Mouse (Mus musculus) lung, postnatal 0 days (tissue): ENCODE measurements at regions not wholly inside any gene's neighbourhood (a gene's known extent, or its start where the extent isn't known, plus 50 kb on each side); places are given as distances from the start of the nearest gene placed in this dataset.
A peak's percentile ranks its signal among the peaks of the same experiment; 100 is the strongest.

Source experiments
- ATAC-seq: fragments of 200-750 bp; cut with Nextera tagmentation; 2 replicates; pipeline ENCODE4 v1.8.0; 2017; ENCODE audit warnings: moderate library complexity
- DNase-seq: peaks from one replicate; pipeline ENCODE4 v3.0.0-alpha.2; 2016; ENCODE audit warnings: low spot score
- H3K27ac ChIP-seq: fragments of 300-500 bp; sonication (generic); 2 replicates; pipeline ENCODE4 v1.5.1; 2014; ENCODE audit warnings: antibody characterized with exemption, mild to moderate bottlenecking, low read length, mixed read lengths
- H3K27me3 ChIP-seq: fragments of 300-500 bp; sonication (generic); replicated peaks from 2 replicates; pipeline ENCODE4 v1.6.1; 2014; ENCODE audit warnings: low read length, mixed read lengths; ENCODE audit not compliant: insufficient read depth
- H3K36me3 ChIP-seq: fragments of 300-500 bp; sonication (generic); 2 replicates; pipeline ENCODE4 v1.6.1; 2014; ENCODE audit warnings: low read length, mixed read lengths; ENCODE audit not compliant: insufficient read depth
- H3K4me1 ChIP-seq: fragments of 300-500 bp; sonication (generic); 2 replicates; pipeline ENCODE4 v1.6.1; 2014; ENCODE audit warnings: antibody characterized with exemption, low read depth, low read length, mixed read lengths; ENCODE audit not compliant: insufficient read depth
- H3K4me2 ChIP-seq: fragments of 300-500 bp; sonication (generic); replicated peaks from 2 replicates; pipeline ENCODE4 v1.6.1; 2014; ENCODE audit warnings: low read depth, mild to moderate bottlenecking, low read length, moderate library complexity, mixed read lengths
- H3K4me3 ChIP-seq: fragments of 300-500 bp; sonication (generic); 2 replicates; pipeline ENCODE4 v1.5.1; 2014; ENCODE audit warnings: low read depth, low read length
- H3K9ac ChIP-seq: fragments of 300-500 bp; sonication (generic); replicated peaks from 2 replicates; pipeline ENCODE4 v1.6.1; 2014; ENCODE audit warnings: low read depth, mild to moderate bottlenecking
- H3K9me3 ChIP-seq: fragments of 300-500 bp; sonication (generic); 2 replicates; pipeline ENCODE4 v1.6.1; 2016; ENCODE audit warnings: low read length, mixed read lengths
- CTCF ChIP-seq: IDR thresholded peaks from 2 replicates; pipeline ENCODE4 v1.5.1; 2016; ENCODE audit warnings: antibody characterized with exemption, mild to moderate bottlenecking
- EP300 ChIP-seq: IDR thresholded peaks from 2 replicates; pipeline ENCODE4 v1.6.1; 2016; ENCODE audit warnings: antibody characterized with exemption, mild to moderate bottlenecking, control low read depth
- WGBS: fragments of 180-500 bp; shearing (Covaris S2); extraction: QIAGEN DNeasy Blood & Tissue Kit; methylation state at CpG from one replicate; pipeline ENCODE4 v1.1.7; 2014; 5-methylcytosine and 5-hydroxymethylcytosine counted together

GRCm38 (mm10) chr3:130888587-130888986 is 158.4 kb upstream of the Rpl34 start:
- no peaks in the 10 kb centered on the region for H3K27me3 ChIP-seq
- H3K27ac ChIP-seq: no peak overlapping the region
- no peak for DNase-seq
- H3K9ac ChIP-seq: no peak overlapping the region
- no peak for TF ChIP-seq EP300
- no peak for TF ChIP-seq CTCF
- 77% methylated on average over 1 of the region's 1 CpGs for WGBS
- H3K9me3 ChIP-seq: no peaks in the 10 kb centered on the region
- no peak for ATAC-seq
- no peak overlapping the region for H3K4me3 ChIP-seq
- no peaks in the 10 kb centered on the region for H3K36me3 ChIP-seq
- no peak overlapping the region for H3K4me2 ChIP-seq
- H3K4me1 ChIP-seq: no peaks in the 10 kb centered on the region

GRCm38 (mm10) chr3:130887540-130888312 is 157.5 kb upstream of the Rpl34 start:
- H3K9me3 ChIP-seq: no peaks in the 10 kb centered on the region
- H3K27me3 ChIP-seq: no peaks in the 10 kb centered on the region
- no peak overlapping the region for H3K27ac ChIP-seq
- ATAC-seq: no peak
- no peaks in the 10 kb centered on the region for H3K4me1 ChIP-seq
- WGBS: 85% methylated on average over 3 of the region's 3 CpGs
- TF ChIP-seq CTCF: peak; percentile 62
- no peak for TF ChIP-seq EP300
- no peak for DNase-seq
- H3K9ac ChIP-seq: no peak overlapping the region
- H3K4me2 ChIP-seq: no peak overlapping the region
- no peaks in the 10 kb centered on the region for H3K36me3 ChIP-seq
- H3K4me3 ChIP-seq: no peak overlapping the region

GRCm38 (mm10) chr3:130885974-130886373 is 155.8 kb upstream of the Rpl34 start:
- Histone ChIP-seq H3K27me3 (no peaks in the 10 kb centered on the region), H3K36me3 (no peaks in the 10 kb centered on the region), H3K4me3 (no peak overlapping the region), H3K9me3 (no peaks in the 10 kb centered on the region), H3K4me1 (no peaks in the 10 kb centered on the region), H3K4me2 (no peak overlapping the region), H3K27ac (no peak overlapping the region), H3K9ac (no peak overlapping the region)
- TF ChIP-seq CTCF: no peak
- no peak for TF ChIP-seq EP300
- WGBS: 37% methylated on average over 6 of the region's 6 CpGs
- DNase-seq: no peak
- peak; percentile 46; the same call in 1 of the 2 replicates for ATAC-seq

GRCm38 (mm10) chr3:130884393-130884792 is 154.2 kb upstream of the Rpl34 start:
- H3K4me1 ChIP-seq: no peaks in the 10 kb centered on the region
- ATAC-seq (no peak), DNase-seq (peak; percentile 16)
- no peak overlapping the region for H3K4me3 ChIP-seq
- H3K4me2 ChIP-seq: no peak overlapping the region
- H3K9me3 ChIP-seq: no peaks in the 10 kb centered on the region
- no peaks in the 10 kb centered on the region for H3K36me3 ChIP-seq
- no peaks in the 10 kb centered on the region for H3K27me3 ChIP-seq
- TF ChIP-seq CTCF: no peak
- no peak for TF ChIP-seq EP300
- H3K9ac ChIP-seq: no peak overlapping the region
- WGBS: 59% methylated on average over 9 of the region's 9 CpGs
- H3K27ac ChIP-seq: no peak overlapping the region

GRCm38 (mm10) chr3:130883928-130884327 is 153.7 kb upstream of the Rpl34 start:
- Histone ChIP-seq H3K4me2 (no peak overlapping the region), H3K27ac (no peak overlapping the region), H3K27me3 (no peaks in the 10 kb centered on the region), H3K9ac (no peak overlapping the region), H3K4me3 (no peak overlapping the region), H3K9me3 (no peaks in the 10 kb centered on the region), H3K4me1 (no peaks in the 10 kb centered on the region), H3K36me3 (no peaks in the 10 kb centered on the region)
- WGBS: 33% methylated on average over 4 of the region's 4 CpGs
- TF ChIP-seq CTCF: no peak
- peak; percentile 60; the same call in 1 of the 2 replicates for TF ChIP-seq EP300
- DNase-seq: peak; percentile 35
- ATAC-seq: peak; percentile 32

GRCm38 (mm10) chr3:130883319-130883718 is 153.1 kb upstream of the Rpl34 start:
- no peaks in the 10 kb centered on the region for H3K27me3 ChIP-seq
- H3K4me1 ChIP-seq: no peaks in the 10 kb centered on the region
- H3K9ac ChIP-seq: no peak overlapping the region
- H3K4me2 ChIP-seq: no peak overlapping the region
- 49% methylated on average over 6 of the region's 6 CpGs for WGBS
- no peaks in the 10 kb centered on the region for H3K36me3 ChIP-seq
- H3K4me3 ChIP-seq: no peak overlapping the region
- H3K9me3 ChIP-seq: no peaks in the 10 kb centered on the region
- no peak for TF ChIP-seq CTCF
- TF ChIP-seq EP300: no peak
- H3K27ac ChIP-seq: no peak overlapping the region
- ATAC-seq (peak; percentile 69), DNase-seq (peak; percentile 62)
